Mouse (Mus musculus): Measurements from ENCODE around the gene Pelp1.

DNA sequence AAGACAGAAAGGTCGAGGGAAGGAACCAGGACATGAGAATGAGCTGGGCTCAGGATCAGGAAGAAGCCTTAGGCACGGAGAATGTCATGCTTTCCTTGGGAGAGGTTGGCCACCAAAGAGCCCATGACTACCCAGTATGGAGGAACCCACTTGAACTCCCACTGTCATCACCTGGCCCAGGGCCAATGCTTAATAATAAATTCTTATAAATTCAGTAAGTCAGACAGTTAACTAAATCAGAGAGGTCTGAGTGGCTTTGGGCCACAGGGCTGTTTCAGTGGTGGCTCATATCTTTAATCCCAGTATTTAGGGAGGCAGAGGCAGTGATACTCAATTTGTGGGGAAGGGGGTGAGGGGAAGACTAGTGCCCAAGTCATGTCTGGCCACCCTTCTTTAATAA is 41.1 kb upstream of the Pelp1 start:
- no peak for TF ChIP-seq EP300 (IDR thresholded peaks at IDR 0.05; ENCODE audit: low read depth)
- TF ChIP-seq CTCF (IDR thresholded peaks at IDR 0.05; ENCODE audit: low read depth): no peak

Data from liver, embryonic 14.5 days (tissue).